Mouse (Mus musculus) CH12.LX (cell line): ENCODE measurements around the gene Sbf2. TPM values are rescaled to one million over a fixed set of nuclear protein-coding genes. Genes with fewer than 3 reads are reported as not detected.

Experiments used
- DNase-seq: peaks from one replicate; pipeline ENCODE4 v3.0.0-alpha.2; 2013; ENCODE audit errors: extremely low read depth
- H3K27ac ChIP-seq: 2 replicates; pipeline ENCODE4 v1.5.1; 2012; ENCODE audit warnings: low read depth, mild to moderate bottlenecking, control low read depth, moderate library complexity; ENCODE audit not compliant: insufficient read depth
- H3K27me3 ChIP-seq: replicated peaks from 2 replicates; pipeline ENCODE3; 2012; ENCODE audit warnings: inconsistent platforms
- H3K36me3 ChIP-seq, 2 experiments: replicated peaks in 1 of 2; 2 replicates each; pipeline versions ENCODE3 to v1.6.1; 2012; ENCODE audit warnings: inconsistent platforms in 1 of 2, low read length in 1 of 2, mild to moderate bottlenecking in 1 of 2, mixed read lengths in 1 of 2, moderate library complexity in 1 of 2; ENCODE audit not compliant: control insufficient read depth in 1 of 2, insufficient read depth in 1 of 2
- H3K4me1 ChIP-seq, 2 experiments: 2 replicates each; pipeline ENCODE4 v1.6.1; 2012; ENCODE audit warnings: inconsistent platforms in 1 of 2, moderate library complexity in 1 of 2; ENCODE audit not compliant: insufficient read depth in 2 of 2, control insufficient read depth in 1 of 2
- H3K4me2 ChIP-seq: 2 replicates; pipeline ENCODE4 v1.6.1; 2012; ENCODE audit warnings: low read depth, mild to moderate bottlenecking, control low read depth; ENCODE audit not compliant: poor library complexity, insufficient read depth, severe bottlenecking
- H3K4me3 ChIP-seq, 3 experiments: fragments of 150-350 bp in 1 of 3; sonication (generic) in 1 of 3; replicated peaks in 1 of 3; 2 replicates each; pipeline versions ENCODE3 to v1.5.1; 2011 to 2012; ENCODE audit warnings: low read depth in 2 of 3, low read length in 2 of 3, mild to moderate bottlenecking in 2 of 3, moderate library complexity in 2 of 3, control low read depth in 1 of 3, improper control_type of control experiment in 1 of 3, inconsistent platforms in 1 of 3, mixed read lengths in 1 of 3; ENCODE audit not compliant: poor library complexity in 1 of 3
- H3K79me2 ChIP-seq: replicated peaks from 2 replicates; pipeline ENCODE4 v1.6.1; 2012; ENCODE audit warnings: mild to moderate bottlenecking, moderate library complexity; ENCODE audit not compliant: control insufficient read depth, poor library complexity, insufficient read depth, severe bottlenecking; ENCODE audit errors: extremely low read depth
- H3K9ac ChIP-seq: 2 replicates; pipeline ENCODE4 v1.6.1; 2012; ENCODE audit warnings: low read depth, mild to moderate bottlenecking, control low read depth, moderate library complexity; ENCODE audit not compliant: insufficient read depth
- H3K9me3 ChIP-seq: replicated peaks from 2 replicates; pipeline ENCODE3; 2012; ENCODE audit warnings: low read length, inconsistent platforms, mixed read lengths
- BHLHE40 ChIP-seq: IDR thresholded peaks from 2 replicates; pipeline ENCODE4 v1.6.1; 2011; ENCODE audit warnings: mild to moderate bottlenecking, low read depth, low read length, improper control_type of control experiment
- CHD2 ChIP-seq: IDR thresholded peaks from 2 replicates; pipeline ENCODE4 v1.6.1; 2011; ENCODE audit warnings: low read length, improper control_type of control experiment
- E2F4 ChIP-seq: IDR thresholded peaks from 2 replicates; pipeline ENCODE4 v1.6.1; 2011; ENCODE audit warnings: low read depth, low read length, improper control_type of control experiment; ENCODE audit not compliant: insufficient replicate concordance
- ETS1 ChIP-seq: conservative IDR thresholded peaks from 2 replicates; pipeline ENCODE4 v1.6.1; 2012; ENCODE audit warnings: low read depth, mild to moderate bottlenecking, inconsistent platforms, low read length, improper control_type of control experiment, moderate library complexity
- MAZ ChIP-seq: IDR thresholded peaks from 2 replicates; pipeline ENCODE4 v1.6.1; 2012; ENCODE audit warnings: low read depth, mild to moderate bottlenecking, inconsistent platforms, low read length, improper control_type of control experiment, moderate library complexity
- NRF1 ChIP-seq: IDR thresholded peaks from 2 replicates; pipeline ENCODE4 v1.6.1; 2014; ENCODE audit warnings: low read depth, mild to moderate bottlenecking, inconsistent platforms, low read length, improper control_type of control experiment, moderate library complexity
- POLR2AphosphoS2 ChIP-seq: IDR thresholded peaks from 2 replicates; pipeline ENCODE4 v1.6.1; 2011; ENCODE audit warnings: low read depth, low read length, improper control_type of control experiment
- RAD21 ChIP-seq: IDR thresholded peaks from 2 replicates; pipeline ENCODE4 v1.6.1; 2011; ENCODE audit warnings: low read depth, mild to moderate bottlenecking, low read length, improper control_type of control experiment, moderate library complexity
- SMC3 ChIP-seq: IDR thresholded peaks from 2 replicates; pipeline ENCODE4 v1.6.1; 2011; ENCODE audit warnings: low read depth, low read length, improper control_type of control experiment
- TCF12 ChIP-seq: IDR thresholded peaks from 2 replicates; pipeline ENCODE4 v1.6.1; 2014; ENCODE audit warnings: low read depth, mild to moderate bottlenecking, inconsistent platforms, low read length, improper control_type of control experiment
- USF2 ChIP-seq: conservative IDR thresholded peaks from 2 replicates; pipeline ENCODE4 v1.6.1; 2011; ENCODE audit warnings: low read depth, low read length, improper control_type of control experiment
- ZC3H11A ChIP-seq: IDR thresholded peaks from 2 replicates; pipeline ENCODE4 v1.6.1; 2012; ENCODE audit warnings: low read depth, mild to moderate bottlenecking, inconsistent platforms, low read length, improper control_type of control experiment
- ZKSCAN1 ChIP-seq: IDR thresholded peaks from 2 replicates; pipeline ENCODE4 v1.6.1; 2012; ENCODE audit warnings: low read depth, inconsistent platforms, low read length, improper control_type of control experiment, borderline replicate concordance
- ZMIZ1 ChIP-seq: IDR thresholded peaks from 2 replicates; pipeline ENCODE4 v1.6.1; 2012; ENCODE audit warnings: low read depth, mild to moderate bottlenecking, inconsistent platforms, low read length, improper control_type of control experiment
- dilution Hi-C: fragments of 300-500 bp; cut with MboI; formaldehyde crosslinking; loops from 2 replicates; pipeline ENCODE4 v1.14.3; 2020; ENCODE audit warnings: low sequenced_read_pairs; ENCODE audit not compliant: extremely low pct_unique_long_range_greater_than_20kb, extremely low pct_ligation_motif_present
- in situ Hi-C: fragments of 300-500 bp; cut with MboI; formaldehyde crosslinking; loops from 3 replicates; pipeline ENCODE4 v1.14.3; 2019; ENCODE audit warnings: low sequenced_read_pairs, low pct_ligation_motif_present, low pct_unique_long_range_greater_than_20kb, mixed read lengths
- polyA plus RNA-seq: library from polyadenylated mRNA; unstranded; fragments of >175 nt; gene quantifications from 2 replicates; pipeline ENCODE4 v1.2.1, GENCODE M21; 2012; ENCODE audit warnings: low read depth; ENCODE audit not compliant: insufficient read length
- total RNA-seq, 2 experiments: library from RNA; depleted of rRNA; stranded (reverse); fragments of 300-350 nt in 1 of 2; fragments of >200 nt in 1 of 2; gene quantifications; 2 replicates each; pipeline ENCODE4 v1.2.3; 2012 to 2014

Sbf2 gene
- total and polyA plus RNA-seq, 3 experiments, result 9.5 to 21.5 (median 11.4) TPM

DNA sequence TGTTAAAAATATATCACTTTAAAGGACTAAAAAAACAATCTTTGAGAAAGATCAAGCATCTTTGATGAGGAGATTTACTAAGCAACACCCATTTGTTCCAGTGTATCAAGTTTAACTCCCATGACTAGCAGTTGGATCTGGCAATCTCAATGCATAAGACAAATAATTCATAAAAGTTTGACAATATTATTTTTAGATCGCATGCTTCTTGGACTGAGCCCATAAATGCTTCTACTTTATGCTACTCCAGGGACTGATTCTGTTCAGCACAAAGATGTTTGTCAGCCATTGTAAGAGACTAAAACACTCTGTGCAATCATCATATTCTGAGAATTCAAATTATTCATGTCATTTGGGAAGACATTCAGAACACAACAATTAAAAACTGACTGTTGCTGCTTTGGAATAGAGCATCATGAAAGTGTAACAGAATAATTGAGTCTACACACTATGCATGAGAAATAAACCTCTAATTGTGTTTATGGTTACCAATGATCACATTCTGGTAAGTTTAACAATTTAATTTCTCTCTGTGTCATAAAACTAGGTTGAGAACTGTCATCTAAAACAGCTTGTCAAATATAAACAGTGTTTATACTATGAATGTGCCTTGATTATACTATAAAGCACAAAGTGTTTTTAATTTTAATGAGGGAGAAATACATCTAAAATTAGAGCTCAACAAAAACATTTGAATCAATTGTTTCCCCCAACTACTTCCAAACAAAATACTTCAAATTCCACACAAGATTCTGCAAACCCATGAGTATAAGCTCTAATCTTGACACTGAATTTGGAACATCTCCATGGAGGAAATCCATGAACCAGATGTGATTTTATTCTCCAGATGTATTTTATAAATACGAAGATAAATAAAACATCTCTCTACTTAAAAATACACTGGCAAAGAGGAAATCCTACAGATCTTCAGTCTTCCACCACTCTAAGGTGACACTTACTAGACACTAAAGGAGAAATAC lies 98.2 kb downstream of the Sbf2 start:
- dilution Hi-C loops (no loop called here), in situ Hi-C loops (no loop called here)
- H3K9me3 ChIP-seq, result no peaks in the 10 kb centered on the region
- no peak overlapping the region for H3K4me2 ChIP-seq
- no peak overlapping the region for H3K9ac ChIP-seq
- no peak for DNase-seq
- no peak overlapping the region for H3K27ac ChIP-seq
- H3K36me3 ChIP-seq, result no peaks in the 10 kb centered on the region
- TF ChIP-seq ZC3H11A (no peak), ETS1 (no peak), POLR2AphosphoS2 (no peak), TCF12 (no peak), E2F4 (no peak), SMC3 (no peak), BHLHE40 (no peak), USF2 (no peak), CHD2 (no peak), MAZ (no peak), ZKSCAN1 (no peak), NRF1 (no peak), ZMIZ1 (no peak), RAD21 (no peak)
- no peaks in the 10 kb centered on the region for H3K4me1 ChIP-seq
- no peaks in the 10 kb centered on the region for H3K79me2 ChIP-seq
- no peak overlapping the region for H3K4me3 ChIP-seq
- no peaks in the 10 kb centered on the region for H3K27me3 ChIP-seq

GRCm38 (mm10) chr7:110514131-110514530 lies 100.6 kb downstream of the Sbf2 start:
- H3K9ac ChIP-seq, result no peak overlapping the region
- dilution Hi-C loops, result no loop called here
- in situ Hi-C loops, result no loop called here
- no peak for TF ChIP-seq E2F4
- H3K79me2 ChIP-seq, result no peaks in the 10 kb centered on the region
- H3K27ac ChIP-seq, result no peak overlapping the region
- no peaks in the 10 kb centered on the region for H3K4me1 ChIP-seq
- no peaks in the 10 kb centered on the region for H3K9me3 ChIP-seq
- H3K36me3 ChIP-seq, result no peaks in the 10 kb centered on the region
- no peak for DNase-seq
- H3K4me3 ChIP-seq, result no peak overlapping the region
- no peaks in the 10 kb centered on the region for H3K27me3 ChIP-seq
- no peak overlapping the region for H3K4me2 ChIP-seq
